8 mouse cellular contexts compared by ENCODE assay signal in the genomic region with DNA sequence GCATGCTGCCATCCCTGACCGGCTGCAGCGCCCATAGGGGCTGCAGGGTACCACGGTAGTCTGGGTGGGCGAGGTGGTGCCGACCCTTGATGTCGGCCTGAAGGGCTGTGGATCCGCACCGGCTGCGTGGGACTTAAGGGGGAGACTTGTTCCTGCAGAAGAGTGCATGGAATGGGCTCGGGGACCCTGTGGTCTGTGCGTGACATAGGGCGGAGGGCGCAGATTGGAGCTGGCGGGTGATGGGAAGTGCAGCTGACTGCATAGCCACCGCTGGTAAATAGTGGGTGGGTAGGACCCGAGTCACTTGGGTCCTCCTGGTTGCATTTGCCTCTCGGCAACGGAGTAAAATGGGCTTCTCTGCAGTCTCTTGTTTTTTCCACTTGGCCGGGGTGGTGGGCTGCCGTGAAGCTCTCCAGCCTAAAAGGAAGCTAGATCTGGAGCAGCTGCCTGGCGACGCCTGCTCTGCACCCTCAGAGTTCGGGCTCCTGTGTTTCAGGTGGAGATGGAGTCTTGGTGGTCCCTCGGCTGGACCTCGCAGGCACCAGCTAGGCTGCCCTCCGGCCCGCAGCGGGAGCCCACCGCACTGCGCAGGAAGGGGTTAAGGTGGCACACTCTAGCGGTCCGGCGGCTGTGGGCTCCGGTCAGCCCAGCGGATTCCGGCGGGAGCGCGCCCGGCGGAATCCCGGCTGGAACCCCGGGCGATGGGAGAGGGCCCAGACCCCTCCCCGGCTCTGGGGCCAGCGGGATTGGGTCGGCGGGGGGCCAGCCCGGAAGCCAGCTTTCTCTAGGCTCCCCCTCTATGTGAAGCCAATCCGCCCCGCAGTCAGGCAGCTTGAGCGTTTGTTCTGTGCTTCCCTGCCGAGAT. TPM values are rescaled to one million over a fixed set of nuclear protein-coding genes. Genes with fewer than 3 reads are reported as not detected.
A peak's percentile ranks its signal among the peaks of the same experiment; 100 is the strongest.
DNase-seq lines count a peak whose midpoint lies in the region; ATAC-seq and TF ChIP-seq lines count a peak whose summit lies in the region.

No protein-coding gene starts in this region.

- DNase-seq in CH12.LX (ENCODE audit: extremely low read depth) = no peak
- peak; percentile 40 for DNase-seq in WW6 (ENCODE audit: low read depth, low spot score)
- DNase-seq in embryonic facial prominence, embryonic 14.5 days (ENCODE audit: low spot score) = peak; percentile 42
- peak; percentile 61 to 65 for DNase-seq in layer of hippocampus, postnatal 25 days (ENCODE audit: extremely low spot score in 1 of 2, low spot score in 1 of 2)
- DNase-seq in lung, postnatal 4 days = peak; percentile 29 to 74
- no peak for DNase-seq in spleen, postnatal 36 days (ENCODE audit: low spot score in 2 of 2)

- no peaks in the 10 kb centered on the region for H3K27me3 ChIP-seq in CH12.LX (replicated peaks)
- H3K27me3 ChIP-seq in embryonic facial prominence, embryonic 14.5 days (replicated peaks; ENCODE audit: control insufficient read depth, insufficient read depth, low read length) = peaks cover 53% of the 10 kb centered on the region
- H3K27me3 ChIP-seq in heart, embryonic 14.5 days (ENCODE audit: control insufficient read depth, insufficient read depth, low read length) = peaks cover 62% of the 10 kb centered on the region
- peaks cover 48% of the 10 kb centered on the region for H3K27me3 ChIP-seq in stomach, embryonic 15.5 days (replicated peaks)

- in situ Hi-C loops in CH12.LX (cut with MboI; ENCODE audit: low pct_ligation_motif_present, low pct_unique_long_range_greater_than_20kb, low sequenced_read_pairs) = no loop called here

- dilution Hi-C loops in CH12.LX (cut with MboI; ENCODE audit: extremely low pct_ligation_motif_present, extremely low pct_unique_long_range_greater_than_20kb, low sequenced_read_pairs) = no loop called here

- H3K36me3 ChIP-seq in CH12.LX (replicated peaks in 1 of 2; ENCODE audit: control insufficient read depth in 1 of 2, insufficient read depth in 1 of 2, low read length in 1 of 2) = no peaks in the 10 kb centered on the region
- H3K36me3 ChIP-seq in embryonic facial prominence, embryonic 14.5 days (ENCODE audit: control insufficient read depth, insufficient read depth, low read length) = no peaks in the 10 kb centered on the region
- no peaks in the 10 kb centered on the region for H3K36me3 ChIP-seq in heart, embryonic 14.5 days (ENCODE audit: control insufficient read depth, insufficient read depth, low read length)
- H3K36me3 ChIP-seq in stomach, embryonic 15.5 days = no peaks in the 10 kb centered on the region

- no peak for TF ChIP-seq POLR2A in CH12.LX (IDR thresholded peaks at IDR 0.05; ENCODE audit: low read depth, low read length)

- under 1% methylated on average over 32 of the region's 53 CpGs for WGBS in embryonic facial prominence, embryonic 14.5 days
- under 1% methylated on average over 53 of the region's 53 CpGs for WGBS in heart, embryonic 14.5 days
- 2% methylated on average over 53 of the region's 53 CpGs for WGBS in stomach, embryonic 15.5 days

- no peak overlapping the region for H3K4me3 ChIP-seq in CH12.LX (replicated peaks in 1 of 3; ENCODE audit: low read depth in 2 of 3, low read length in 2 of 3, poor library complexity in 1 of 3)
- peak overlapping the region; percentile 57 for H3K4me3 ChIP-seq in embryonic facial prominence, embryonic 14.5 days (ENCODE audit: low read depth, low read length)
- peak overlapping the region; percentile 50 to 53 for H3K4me3 ChIP-seq in heart, embryonic 14.5 days (ENCODE audit: control insufficient read depth in 1 of 2, insufficient read depth in 1 of 2, low read depth in 1 of 2, low read length in 2 of 2)
- H3K4me3 ChIP-seq in stomach, embryonic 15.5 days (replicated peaks) = peak overlapping the region; percentile 46

- TF ChIP-seq RAD21 in CH12.LX (IDR thresholded peaks at IDR 0.05; ENCODE audit: low read depth, low read length) = no peak

- H3K27ac ChIP-seq in CH12.LX (ENCODE audit: insufficient read depth, low read depth) = no peak overlapping the region
- H3K27ac ChIP-seq in embryonic facial prominence, embryonic 14.5 days (replicated peaks; ENCODE audit: low read depth, low read length) = no peak overlapping the region
- no peak overlapping the region for H3K27ac ChIP-seq in heart, embryonic 14.5 days (replicated peaks in 1 of 2; ENCODE audit: control insufficient read depth in 1 of 2, insufficient read depth in 1 of 2, low read depth in 2 of 2, low read length in 2 of 2)
- H3K27ac ChIP-seq in stomach, embryonic 15.5 days = no peak overlapping the region

- peaks cover 6 to 26% of the 10 kb centered on the region in 2 experiments for H3K4me1 ChIP-seq in CH12.LX (ENCODE audit: control insufficient read depth in 1 of 2, insufficient read depth in 2 of 2)
- H3K4me1 ChIP-seq in embryonic facial prominence, embryonic 14.5 days (ENCODE audit: control insufficient read depth, insufficient read depth, low read length) = peaks cover 8% of the 10 kb centered on the region; the same call in 1 of the 2 replicates
- H3K4me1 ChIP-seq in heart, embryonic 14.5 days (ENCODE audit: control insufficient read depth in 2 of 2, insufficient read depth in 2 of 2, low read length in 2 of 2) = peaks cover 4 to 11% of the 10 kb centered on the region in 2 experiments; a peak in 3 of 4 replicates
- peaks cover 9% of the 10 kb centered on the region for H3K4me1 ChIP-seq in stomach, embryonic 15.5 days

- H3K79me2 ChIP-seq in CH12.LX (replicated peaks; ENCODE audit: control insufficient read depth, extremely low read depth, insufficient read depth, poor library complexity, severe bottlenecking) = no peaks in the 10 kb centered on the region

- H3K9ac ChIP-seq in CH12.LX (ENCODE audit: insufficient read depth, low read depth) = no peak overlapping the region
- H3K9ac ChIP-seq in embryonic facial prominence, embryonic 14.5 days (ENCODE audit: low read depth, low read length) = peak overlapping the region; percentile 63
- H3K9ac ChIP-seq in heart, embryonic 14.5 days (ENCODE audit: low read length) = peak overlapping the region; percentile 68
- peak overlapping the region; percentile 6; the same call in 1 of the 2 replicates for H3K9ac ChIP-seq in stomach, embryonic 15.5 days

- TF ChIP-seq EP300 in CH12.LX (IDR thresholded peaks at IDR 0.05; ENCODE audit: low read length) = no peak

- ATAC-seq in embryonic facial prominence, embryonic 14.5 days (ENCODE audit: low read depth) = peak; percentile 71
- ATAC-seq in heart, embryonic 14.5 days (ENCODE audit: insufficient number of reproducible peaks, insufficient read depth, low FRiP score, low read depth) = no peak; the same call in 1 of the 2 replicates
- peak; percentile 23 for ATAC-seq in stomach, embryonic 15.5 days (ENCODE audit: insufficient read depth, low FRiP score, low read depth)

- TF ChIP-seq CTCF in CH12.LX (conservative IDR thresholded peaks at IDR 0.05 in 1 of 2, IDR thresholded peaks at IDR 0.05 in 1 of 2; ENCODE audit: low read depth in 2 of 2, low read length in 2 of 2) = no peak

- peak overlapping the region; percentile 27 for H3K4me2 ChIP-seq in CH12.LX (ENCODE audit: insufficient read depth, low read depth, poor library complexity, severe bottlenecking)
- H3K4me2 ChIP-seq in embryonic facial prominence, embryonic 14.5 days (ENCODE audit: low read depth, low read length) = peak overlapping the region; percentile 98
- H3K4me2 ChIP-seq in heart, embryonic 14.5 days (ENCODE audit: low read length) = peak overlapping the region; percentile 99
- H3K4me2 ChIP-seq in stomach, embryonic 15.5 days = peak overlapping the region; percentile 92

- H3K9me3 ChIP-seq in CH12.LX (replicated peaks; ENCODE audit: low read length) = peaks cover 3% of the 10 kb centered on the region
- H3K9me3 ChIP-seq in embryonic facial prominence, embryonic 14.5 days (ENCODE audit: control insufficient read depth, low read length) = no peaks in the 10 kb centered on the region
- H3K9me3 ChIP-seq in heart, embryonic 14.5 days (ENCODE audit: control insufficient read depth, low read length) = no peaks in the 10 kb centered on the region
- H3K9me3 ChIP-seq in stomach, embryonic 15.5 days = no peaks in the 10 kb centered on the region

TF ChIP-seq in CH12.LX, 34 proteins besides CTCF, POLR2A, EP300 and RAD21:
- TF ChIP-seq BHLHE40 (IDR thresholded peaks at IDR 0.05; ENCODE audit: low read depth, low read length) = no peak
- no peak for TF ChIP-seq ZC3H11A (IDR thresholded peaks at IDR 0.05; ENCODE audit: low read depth, low read length)
- no peak for TF ChIP-seq USF1 (IDR thresholded peaks at IDR 0.05; ENCODE audit: low read depth, low read length)
- no peak for TF ChIP-seq MEF2A (IDR thresholded peaks at IDR 0.05; ENCODE audit: borderline replicate concordance, low read depth, low read length)
- no peak for TF ChIP-seq JUND (conservative IDR thresholded peaks at IDR 0.05; ENCODE audit: low read depth, low read length)
- TF ChIP-seq MYC (IDR thresholded peaks at IDR 0.05; ENCODE audit: low read depth, low read length) = no peak
- TF ChIP-seq ZNF384 (IDR thresholded peaks at IDR 0.05; ENCODE audit: low read depth, low read length) = no peak
- TF ChIP-seq NRF1 (IDR thresholded peaks at IDR 0.05; ENCODE audit: low read depth, low read length) = no peak
- no peak for TF ChIP-seq GABPA (IDR thresholded peaks at IDR 0.05; ENCODE audit: insufficient replicate concordance, low read depth, low read length)
- TF ChIP-seq KAT2A (IDR thresholded peaks at IDR 0.05; ENCODE audit: insufficient replicate concordance, low read length) = no peak
- no peak for TF ChIP-seq IRF4 (IDR thresholded peaks at IDR 0.05; ENCODE audit: low read depth, low read length)
- TF ChIP-seq UBTF (IDR thresholded peaks at IDR 0.05; ENCODE audit: low read depth, low read length) = no peak
- TF ChIP-seq E2F4 (IDR thresholded peaks at IDR 0.05; ENCODE audit: insufficient replicate concordance, low read depth, low read length) = no peak
- no peak for TF ChIP-seq JUN (IDR thresholded peaks at IDR 0.05; ENCODE audit: insufficient read depth, low read depth, low read length)
- no peak for TF ChIP-seq ETS1 (conservative IDR thresholded peaks at IDR 0.05; ENCODE audit: low read depth, low read length)
- no peak for TF ChIP-seq ELF1 (IDR thresholded peaks at IDR 0.05; ENCODE audit: low read depth, low read length)
- TF ChIP-seq SMC3 (IDR thresholded peaks at IDR 0.05; ENCODE audit: low read depth, low read length) = no peak
- TF ChIP-seq SIN3A (IDR thresholded peaks at IDR 0.05; ENCODE audit: low read length) = no peak

RNA-seq across cellular contexts. Expression of gene Kcna2, which starts 1.1 kb away (rescaled TPM):
- not detected in 2 replicates for total RNA-seq in CH12.LX (2012; rRNA removed)
- not detected in 2 replicates for total RNA-seq in CH12.LX (2014; rRNA removed)
- polyA plus RNA-seq in CH12.LX (2012; ENCODE audit: insufficient read length, low read depth) = not detected in 2 replicates
- polyA plus RNA-seq in embryonic facial prominence, embryonic 14.5 days (2014; fragmentation: Nextera tagmentation; extraction: Ambion mirVana) = 0.42 and 0.46 TPM in 2 replicates
- 0.03 and 0.05 TPM in 2 replicates for polyA plus RNA-seq in heart, embryonic 14.5 days (2014; fragmentation: Nextera tagmentation; extraction: Ambion mirVana)
- total RNA-seq in layer of hippocampus, postnatal 25 days (2021) = 10 to 100 TPM; 79.9 to 97.7 TPM
- 0.09 and 0.14 TPM in 2 replicates for polyA plus RNA-seq in stomach, embryonic 15.5 days (2015; fragmentation: Nextera tagmentation; extraction: Ambion mirVana)

Comparison
In these comparisons a context has a peak if more than half of its experiments do, and no peak if none do; other contexts are left out.
1. DNase-seq: peak in WW6 (single experiment), embryonic facial prominence, embryonic 14.5 days (single experiment), layer of hippocampus, postnatal 25 days (2 of 2) and lung, postnatal 4 days (2 of 2); none in CH12.LX (single experiment) and spleen, postnatal 36 days (0 of 2).
2. H3K4me2 ChIP-seq: peak in every context shown above with its lines; median percentile 99 in heart, embryonic 14.5 days; 98 in embryonic facial prominence, embryonic 14.5 days; 92 in stomach, embryonic 15.5 days; 27 in CH12.LX.
3. H3K4me3 ChIP-seq: peak in embryonic facial prominence, embryonic 14.5 days (single experiment), heart, embryonic 14.5 days (2 of 2) and stomach, embryonic 15.5 days (single experiment); none in CH12.LX (0 of 3).